Mouse (Mus musculus) heart, postnatal 0 days (tissue): ENCODE results near the gene Akt2.

Source experiments
- CTCF ChIP-seq: IDR thresholded peaks from 2 replicates; pipeline ENCODE4 v1.5.1; 2016; ENCODE audit warnings: antibody characterized with exemption, control low read depth, low read depth
- EP300 ChIP-seq: IDR thresholded peaks from 2 replicates; pipeline ENCODE4 v1.6.1; 2016; ENCODE audit warnings: antibody characterized with exemption, low read depth

DNA sequence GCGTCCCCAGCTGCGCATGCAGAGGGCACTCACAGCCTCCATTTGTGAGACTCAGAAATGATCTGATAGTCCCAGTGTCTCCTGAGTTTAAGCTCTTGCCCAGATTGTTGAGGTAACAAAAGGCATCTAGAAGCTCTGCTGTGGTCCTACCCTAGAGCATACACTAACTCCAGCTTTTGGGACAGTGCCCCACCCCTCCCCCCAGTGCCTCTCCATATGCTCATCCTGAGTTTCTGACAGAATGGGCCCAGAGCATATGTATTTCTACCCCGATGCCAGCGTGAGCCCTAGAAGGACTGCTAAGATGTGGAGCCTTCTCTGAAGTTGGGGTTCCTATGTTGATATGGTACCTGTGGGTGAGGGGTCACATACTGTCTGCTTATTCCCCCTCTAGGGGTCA is 40.1 kb downstream of the Akt2 start:
- TF ChIP-seq EP300 (no peak), CTCF (no peak)
